Mouse (Mus musculus): ENCODE data around the gene Tcte2. TPM values are rescaled to one million over a fixed set of nuclear protein-coding genes. Genes with fewer than 3 reads are reported as not detected.
"Not testable (repeated sequence)": the region's sequence is repeated elsewhere in the genome, so short reads cannot be mapped to it uniquely, and the experiment has no call there.

Tcte2 gene
- polyA plus RNA-seq, 1 experiment = 1.7 TPM

DNA sequence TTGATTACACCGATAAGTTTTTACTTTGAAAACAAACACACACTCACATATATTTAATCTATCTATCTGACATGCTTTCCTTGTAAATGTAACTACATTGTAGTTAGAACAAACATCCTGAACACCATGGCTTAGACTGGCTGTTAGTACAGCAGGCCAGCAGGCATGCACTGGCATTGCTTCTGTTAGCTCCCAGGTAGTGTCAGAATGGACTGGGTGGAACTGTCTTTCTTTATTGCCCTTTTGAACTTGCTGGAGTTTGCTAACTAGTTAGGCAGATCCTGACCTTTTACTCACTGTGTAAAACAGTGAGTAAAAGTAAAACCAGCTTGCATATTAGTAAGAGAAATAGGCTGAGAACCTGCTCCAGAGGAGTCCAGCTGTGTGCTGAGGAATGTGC is 6.9 kb upstream of the Tcte2 start:
- Histone ChIP-seq H3K27ac (ENCODE audit: insufficient read depth, low read length) (no peak overlapping the region), H3K4me1 (ENCODE audit: control insufficient read depth, insufficient read depth, low read length) (no peaks in the 10 kb centered on the region; the same call in 1 of the 2 replicates)
- TF ChIP-seq POLR2A (IDR thresholded peaks at IDR 0.05; ENCODE audit: low read depth, low read length) (no peak), CTCF (IDR thresholded peaks at IDR 0.05; ENCODE audit: borderline replicate concordance, insufficient read depth, low read length) (no peak)

GRCm38 (mm10) chr17:13764911-13765310 is 3.3 kb upstream of the Tcte2 start:
- not testable (repeated sequence) for H3K4me3 ChIP-seq (ENCODE audit: insufficient read depth, low read length); H3K27ac ChIP-seq (ENCODE audit: insufficient read depth, low read length); H3K4me1 ChIP-seq (ENCODE audit: control insufficient read depth, insufficient read depth, low read length)

More for the DNA sequence above, 6.9 kb upstream of the Tcte2 start:
- no peak overlapping the region for H3K4me3 ChIP-seq (ENCODE audit: insufficient read depth, low read length)

DNA sequence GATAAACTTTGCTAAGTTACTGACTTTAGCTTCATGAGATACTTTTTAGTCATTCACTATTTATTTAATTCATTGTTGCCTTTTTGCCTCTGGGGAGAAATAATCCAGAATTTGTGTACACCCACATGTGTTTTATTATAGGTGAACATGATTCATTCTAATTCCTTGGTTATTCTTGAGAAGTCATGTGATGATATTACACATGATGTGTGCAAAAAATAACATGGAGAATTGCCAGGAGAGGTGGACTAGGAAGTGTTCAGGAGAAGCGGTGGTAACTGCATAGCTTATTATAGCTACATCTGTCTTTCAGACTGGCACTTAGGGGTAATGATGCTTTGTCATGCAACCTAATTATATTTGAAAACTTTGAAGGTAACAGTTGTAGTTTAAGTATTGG is 2.2 kb upstream of the Tcte2 start:
- TF ChIP-seq POLR2A (IDR thresholded peaks at IDR 0.05; ENCODE audit: low read depth, low read length) (no peak), CTCF (IDR thresholded peaks at IDR 0.05; ENCODE audit: borderline replicate concordance, insufficient read depth, low read length) (no peak)
- Histone ChIP-seq H3K4me3 (ENCODE audit: insufficient read depth, low read length) (no peak overlapping the region), H3K4me1 (ENCODE audit: control insufficient read depth, insufficient read depth, low read length) (peaks cover 6% of the 10 kb centered on the region), H3K27ac (ENCODE audit: insufficient read depth, low read length) (no peak overlapping the region)

- H3K4me3 ChIP-seq (ENCODE audit: insufficient read depth, low read length) = peak overlapping the region; percentile 69
- peaks cover 6% of the 10 kb centered on the region for H3K4me1 ChIP-seq (ENCODE audit: control insufficient read depth, insufficient read depth, low read length)
- peak overlapping the region; percentile 53; the same call in 1 of the 2 replicates for H3K27ac ChIP-seq (ENCODE audit: insufficient read depth, low read length)
- no peak for TF ChIP-seq CTCF (IDR thresholded peaks at IDR 0.05; ENCODE audit: borderline replicate concordance, insufficient read depth, low read length)
- TF ChIP-seq POLR2A (IDR thresholded peaks at IDR 0.05; ENCODE audit: low read depth, low read length) = no peak
These were observed 898 bp downstream of the Tcte2 start for GRCm38 (mm10) chr17:13760675-13761178.

DNA sequence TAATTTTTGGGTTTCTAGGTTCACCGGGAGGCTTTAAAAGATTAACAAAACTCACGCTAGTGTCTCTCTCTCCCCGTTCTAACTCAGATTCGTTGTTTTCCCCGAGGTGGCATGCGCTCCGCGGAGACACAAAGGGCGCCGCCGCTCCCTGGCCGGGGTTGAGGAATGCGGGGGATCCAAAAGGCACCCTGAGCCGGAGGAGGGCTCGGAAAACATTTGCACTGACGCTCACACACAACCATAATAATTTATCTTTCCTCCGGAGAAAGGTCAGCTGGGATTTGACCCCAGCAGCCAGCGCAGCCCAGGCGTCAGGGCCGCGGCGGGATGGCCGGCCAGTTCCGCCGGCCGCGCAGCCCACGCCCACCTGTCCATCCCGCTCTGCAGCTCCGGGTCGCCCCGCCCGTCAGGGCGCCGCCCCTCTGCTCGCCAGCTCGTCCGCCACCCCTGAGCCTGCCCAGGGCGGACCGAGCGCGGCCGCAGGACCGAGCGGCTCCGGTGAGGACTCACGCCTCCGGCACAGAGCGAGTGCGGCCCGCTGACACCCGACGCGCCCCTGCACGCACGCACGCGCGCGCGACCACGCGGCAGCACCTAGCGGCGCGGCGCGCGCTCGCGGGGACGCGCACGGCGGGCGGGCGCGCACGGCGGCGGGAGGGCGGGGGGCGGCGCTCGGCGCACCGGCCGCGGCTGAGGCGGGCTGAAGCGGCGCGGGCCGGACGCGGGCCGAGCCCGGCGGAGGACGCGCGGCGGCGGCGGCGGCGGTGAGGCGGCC is 1.6 kb downstream of the Tcte2 start, which contains the start of gene Afdn:
Gene Afdn, plus strand, starts transcription at position 687 of the 775 bp plus-strand sequence.
- peak within 1 kb of the TSS; percentile 69 for H3K4me3 ChIP-seq (ENCODE audit: insufficient read depth, low read length)
- TF ChIP-seq CTCF (IDR thresholded peaks at IDR 0.05; ENCODE audit: borderline replicate concordance, insufficient read depth, low read length) (no peak), POLR2A (IDR thresholded peaks at IDR 0.05; ENCODE audit: low read depth, low read length) (peak; percentile 52)
- peak within 1 kb of the TSS; percentile 53; the same call in 1 of the 2 replicates for H3K27ac ChIP-seq (ENCODE audit: insufficient read depth, low read length)
- H3K4me1 ChIP-seq (ENCODE audit: control insufficient read depth, insufficient read depth, low read length) = peaks cover 9% of the 10 kb centered on the region

GRCm38 (mm10) chr17:13759156-13759852 is 2.3 kb downstream of the Tcte2 start:
- H3K27ac ChIP-seq (ENCODE audit: insufficient read depth, low read length) = peak overlapping the region; percentile 25; the same call in 1 of the 2 replicates
- H3K4me3 ChIP-seq (ENCODE audit: insufficient read depth, low read length) = peak overlapping the region; percentile 53
- no peak for TF ChIP-seq CTCF (IDR thresholded peaks at IDR 0.05; ENCODE audit: borderline replicate concordance, insufficient read depth, low read length)
- 0 out of 2 replicates have a peak, but pooled peaks have one; percentile 15 for TF ChIP-seq POLR2A (IDR thresholded peaks at IDR 0.05; ENCODE audit: low read depth, low read length)
- peaks cover 10% of the 10 kb centered on the region for H3K4me1 ChIP-seq (ENCODE audit: control insufficient read depth, insufficient read depth, low read length)

DNA sequence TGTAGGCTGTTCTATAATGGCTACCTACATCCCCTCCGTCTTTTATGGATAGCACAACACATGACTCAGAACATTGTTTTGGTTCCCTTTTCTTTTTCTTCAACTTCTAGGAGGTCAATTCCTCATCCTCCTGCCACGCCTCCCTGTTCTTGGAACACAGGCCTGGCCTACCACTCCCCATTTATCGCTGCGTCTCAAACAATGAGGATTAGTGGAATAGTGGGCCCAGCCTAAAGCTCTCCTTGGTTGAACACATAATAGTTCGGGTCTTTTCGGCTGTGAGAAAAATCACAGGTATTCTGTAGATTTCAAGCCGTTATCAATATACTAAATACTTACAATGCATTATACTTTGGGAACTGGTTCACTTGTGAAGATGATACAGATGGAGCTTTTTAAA is 3.0 kb downstream of the Tcte2 start:
- Histone ChIP-seq H3K27ac (ENCODE audit: insufficient read depth, low read length) (no peak overlapping the region), H3K4me1 (ENCODE audit: control insufficient read depth, insufficient read depth, low read length) (peaks cover 10% of the 10 kb centered on the region), H3K4me3 (ENCODE audit: insufficient read depth, low read length) (no peak overlapping the region)
- TF ChIP-seq CTCF (IDR thresholded peaks at IDR 0.05; ENCODE audit: borderline replicate concordance, insufficient read depth, low read length) (no peak), POLR2A (IDR thresholded peaks at IDR 0.05; ENCODE audit: low read depth, low read length) (no peak)

DNA sequence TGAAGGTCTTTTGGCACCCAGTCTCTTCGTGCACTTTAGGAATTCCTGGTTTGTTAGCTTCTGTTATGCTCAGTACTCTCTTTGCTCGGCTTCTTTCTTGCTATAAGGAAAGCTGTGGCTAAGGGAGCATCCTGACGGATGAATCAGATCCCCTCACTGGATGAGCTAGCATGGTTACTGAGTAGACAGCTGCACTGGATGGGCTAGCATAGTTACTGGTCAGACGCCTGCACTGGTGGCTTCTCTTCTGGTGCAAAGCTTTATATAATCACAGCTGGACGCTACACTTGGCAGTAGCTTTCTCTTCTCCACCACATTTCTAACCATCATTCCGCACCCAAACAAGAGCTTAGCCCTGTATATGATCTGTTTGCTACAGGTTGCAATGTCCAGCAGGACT is 6.7 kb downstream of the Tcte2 start:
- no peak overlapping the region for H3K27ac ChIP-seq (ENCODE audit: insufficient read depth, low read length)
- TF ChIP-seq POLR2A (IDR thresholded peaks at IDR 0.05; ENCODE audit: low read depth, low read length) (no peak), CTCF (IDR thresholded peaks at IDR 0.05; ENCODE audit: borderline replicate concordance, insufficient read depth, low read length) (no peak)
- H3K4me3 ChIP-seq (ENCODE audit: insufficient read depth, low read length) = no peak overlapping the region
- H3K4me1 ChIP-seq (ENCODE audit: control insufficient read depth, insufficient read depth, low read length) = peaks cover 8% of the 10 kb centered on the region

GRCm38 (mm10) chr17:13753918-13754317 is 7.7 kb downstream of the Tcte2 start:
- Histone ChIP-seq H3K4me1 (ENCODE audit: control insufficient read depth, insufficient read depth, low read length) (peaks cover 4% of the 10 kb centered on the region; the same call in 1 of the 2 replicates), H3K4me3 (ENCODE audit: insufficient read depth, low read length) (no peak overlapping the region), H3K27ac (ENCODE audit: insufficient read depth, low read length) (no peak overlapping the region)
- no peak for TF ChIP-seq POLR2A (IDR thresholded peaks at IDR 0.05; ENCODE audit: low read depth, low read length)
- TF ChIP-seq CTCF (IDR thresholded peaks at IDR 0.05; ENCODE audit: borderline replicate concordance, insufficient read depth, low read length) = no peak

DNA sequence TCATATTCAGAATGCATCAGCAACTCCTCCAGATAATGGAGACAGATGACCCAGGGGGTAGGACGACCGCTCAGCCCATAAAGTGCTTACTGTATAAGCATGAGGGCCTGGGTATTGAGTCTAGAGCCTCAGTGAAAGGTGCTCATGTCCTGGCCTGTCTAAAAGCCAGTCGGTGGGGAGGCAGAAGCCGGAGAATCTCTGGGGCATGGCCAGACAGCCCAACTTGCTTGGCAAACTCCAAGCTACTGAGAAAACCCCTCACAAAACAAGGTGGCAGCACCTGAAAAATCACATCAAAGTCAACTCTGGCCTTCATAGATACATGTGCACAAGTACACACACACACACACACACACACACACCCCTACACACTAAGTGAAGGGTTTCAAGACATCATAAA is 12.6 kb downstream of the Tcte2 start:
- H3K4me3 ChIP-seq (ENCODE audit: insufficient read depth, low read length) = no peak overlapping the region
- peaks cover 6% of the 10 kb centered on the region for H3K4me1 ChIP-seq (ENCODE audit: control insufficient read depth, insufficient read depth, low read length)
- TF ChIP-seq POLR2A (IDR thresholded peaks at IDR 0.05; ENCODE audit: low read depth, low read length) = no peak
- TF ChIP-seq CTCF (IDR thresholded peaks at IDR 0.05; ENCODE audit: borderline replicate concordance, insufficient read depth, low read length) = no peak
- no peak overlapping the region for H3K27ac ChIP-seq (ENCODE audit: insufficient read depth, low read length)

Measured in embryonic fibroblast, embryonic 13.5 days (primary cell).